Mouse (Mus musculus) cerebellum, adult 2 months (tissue): ENCODE results near the gene Igsf8.

Source experiments
- CTCF ChIP-seq: fragments of 200-500 bp; IDR thresholded peaks from 2 replicates; pipeline ENCODE4 v1.5.1; 2011; ENCODE audit warnings: low read depth, mild to moderate bottlenecking, control low read depth, low read length, moderate library complexity, borderline replicate concordance; ENCODE audit not compliant: insufficient read depth
- POLR2A ChIP-seq: fragments of 200-500 bp; IDR thresholded peaks from 2 replicates; pipeline ENCODE4 v1.6.1; 2011; ENCODE audit warnings: low read length, control low read depth, borderline replicate concordance; ENCODE audit not compliant: insufficient read depth

- no peak for TF ChIP-seq CTCF
- TF ChIP-seq POLR2A, result no peak
These were observed 93.9 kb downstream of the Igsf8 start for GRCm38 (mm10) chr1:172355336-172355735.
